Mouse (Mus musculus) ES-E14 (cell line): ENCODE measurements around the gene Gm20683.

ENCODE experiments used
- HCFC1 ChIP-seq: IDR thresholded peaks from 2 replicates; pipeline ENCODE4 v1.6.1; 2012; ENCODE audit warnings: low read length, inconsistent platforms, borderline replicate concordance; ENCODE audit not compliant: insufficient read depth
- ZC3H11A ChIP-seq: IDR thresholded peaks from 2 replicates; pipeline ENCODE4 v1.6.1; 2012; ENCODE audit warnings: low read depth, mild to moderate bottlenecking, inconsistent platforms, low read length, borderline replicate concordance
- ZNF384 ChIP-seq: IDR thresholded peaks from 2 replicates; pipeline ENCODE4 v1.6.1; 2012; ENCODE audit warnings: low read depth, low read length, inconsistent platforms

DNA sequence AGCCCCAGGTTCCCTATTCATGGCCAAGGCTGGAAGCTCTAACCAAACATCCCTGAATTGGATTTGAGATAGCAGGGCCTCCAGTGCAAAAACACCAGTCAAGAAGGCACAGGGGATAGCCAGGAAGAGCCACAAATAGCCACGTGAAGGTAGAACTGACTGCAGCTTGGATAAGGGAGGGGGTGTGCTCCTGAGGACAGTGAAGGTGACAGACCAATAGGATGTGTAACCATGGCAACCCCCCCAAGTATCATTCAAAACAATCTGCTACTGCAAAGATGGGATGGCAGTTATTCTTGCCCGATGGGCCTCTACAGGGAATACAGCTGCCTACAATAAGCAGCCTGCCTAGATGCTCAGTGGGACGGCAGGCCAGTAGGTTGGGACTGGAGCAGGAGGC, 4.0 kb downstream of the Gm20683 start:
- TF ChIP-seq HCFC1 (no peak), ZC3H11A (no peak), ZNF384 (no peak)
